ENCODE assay signal across 24 mouse cellular contexts in genomic region chr1:121444147-121444546, GRCm38 (mm10). TPM values are rescaled to one million over a fixed set of nuclear protein-coding genes. Genes with fewer than 3 reads are reported as not detected.
DNase-seq lines count a peak whose midpoint lies in the region; ATAC-seq and TF ChIP-seq lines count a peak whose summit lies in the region.
"Had no signal": no experiment of that assay in that cellular context is flagged by ENCODE, and none has a peak within 500 bp of the region (broad histone marks: within the 10 kb centered on the region; RNA-seq: fewer than 3 reads in every experiment).

No protein-coding gene starts in this region.

- no peaks in the 10 kb centered on the region for H3K9me3 ChIP-seq in liver, embryonic 11.5 days (ENCODE audit: control insufficient read depth, low read length)
- no peaks in the 10 kb centered on the region for H3K9me3 ChIP-seq in liver, postnatal 0 days (ENCODE audit: low read length)
- no peaks in the 10 kb centered on the region for H3K9me3 ChIP-seq in MEL (replicated peaks; ENCODE audit: insufficient read depth, low read length)
- H3K9me3 ChIP-seq in liver, embryonic 13.5 days (replicated peaks), result no peaks in the 10 kb centered on the region
- H3K9me3 ChIP-seq: embryonic facial prominence, embryonic 10.5 days; embryonic facial prominence, embryonic 12.5 days; forebrain, embryonic 13.5 days; forebrain, embryonic 15.5 days; G1E had no signal

- DNase-seq in liver, embryonic 11.5 days (ENCODE audit: low spot score), result no peak
- DNase-seq in liver, postnatal 0 days, result no peak
- peak; percentile 19 for DNase-seq in MEL (ENCODE audit: low read depth, low spot score)
- no peak for DNase-seq in liver, embryonic 13.5 days
- no peak for DNase-seq in right cerebral cortex, postnatal 4 days
- no peak for DNase-seq in heart, postnatal 14 days
- no peak for DNase-seq in left cerebral cortex, postnatal 4 days
- DNase-seq: adrenal gland, adult 2 months; adrenal gland, postnatal 10 days; adrenal gland, postnatal 25 days; B cell, adult 2 months; cerebellum, adult 11-12 months; cerebellum, adult 2 months; cerebellum, adult 9-10 months; cerebellum, postnatal 10 days; cerebellum, postnatal 25 days had no signal

- H3K4me3 ChIP-seq in liver, embryonic 11.5 days (ENCODE audit: low read depth, low read length), result no peak overlapping the region
- no peak overlapping the region for H3K4me3 ChIP-seq in liver, postnatal 0 days (ENCODE audit: low read depth, low read length)
- no peak overlapping the region for H3K4me3 ChIP-seq in MEL (ENCODE audit: control insufficient read depth in 1 of 2, insufficient read depth in 1 of 2, low read depth in 2 of 2, low read length in 2 of 2)
- no peak overlapping the region for H3K4me3 ChIP-seq in liver, embryonic 13.5 days (replicated peaks)
- H3K4me3 ChIP-seq: embryonic facial prominence, embryonic 10.5 days; embryonic facial prominence, embryonic 12.5 days; forebrain, embryonic 13.5 days; forebrain, embryonic 15.5 days had no signal

- no peaks in the 10 kb centered on the region for H3K27me3 ChIP-seq in liver, embryonic 11.5 days (replicated peaks; ENCODE audit: control insufficient read depth, insufficient read depth, low read length)
- no peaks in the 10 kb centered on the region for H3K27me3 ChIP-seq in liver, postnatal 0 days (ENCODE audit: insufficient read depth, low read length)
- no peaks in the 10 kb centered on the region for H3K27me3 ChIP-seq in MEL (ENCODE audit: control insufficient read depth in 1 of 2, insufficient read depth in 2 of 2, low read length in 2 of 2)
- no peaks in the 10 kb centered on the region for H3K27me3 ChIP-seq in liver, embryonic 13.5 days
- H3K27me3 ChIP-seq: CH12.LX; embryonic facial prominence, embryonic 12.5 days; forebrain, embryonic 13.5 days; forebrain, embryonic 15.5 days had no signal

- no peak for TF ChIP-seq POLR2A in MEL (IDR thresholded peaks at IDR 0.05; ENCODE audit: control insufficient read depth in 1 of 2, insufficient read depth in 1 of 2, low read depth in 1 of 2, low read length in 2 of 2, poor library complexity in 1 of 2)

- no peaks in the 10 kb centered on the region for H3K79me2 ChIP-seq in MEL (ENCODE audit: control insufficient read depth, insufficient read depth, low read length, poor library complexity)

- intact Hi-C loops in heart, postnatal 14 days (cut with DNase I), result loop anchor here (5.0 kb wide), 1 partner anchor 43 kb away; no protein-coding TSS in a partner anchor
- intact Hi-C loops in left cerebral cortex, postnatal 4 days (cut with DNase I), result no loop called here

- no peak for TF ChIP-seq RAD21 in MEL (IDR thresholded peaks at IDR 0.05; ENCODE audit: low read depth, low read length)

- no peak overlapping the region for H3K4me2 ChIP-seq in liver, embryonic 11.5 days
- H3K4me2 ChIP-seq in liver, postnatal 0 days (ENCODE audit: low read depth, low read length), result no peak overlapping the region
- no peak overlapping the region for H3K4me2 ChIP-seq in liver, embryonic 13.5 days
- H3K4me2 ChIP-seq: embryonic facial prominence, embryonic 12.5 days; forebrain, embryonic 13.5 days; forebrain, embryonic 15.5 days had no signal

- TF ChIP-seq CTCF in liver, postnatal 0 days (IDR thresholded peaks at IDR 0.05; ENCODE audit: low read depth), result no peak
- no peak for TF ChIP-seq CTCF in MEL (IDR thresholded peaks at IDR 0.05 in 2 of 3, conservative IDR thresholded peaks at IDR 0.05 in 1 of 3; ENCODE audit: control insufficient read depth in 1 of 3, insufficient read depth in 1 of 3, low read depth in 2 of 3, low read length in 3 of 3, poor library complexity in 1 of 3, severe bottlenecking in 1 of 3)

- H3K9ac ChIP-seq in liver, embryonic 11.5 days (ENCODE audit: low read depth, low read length), result no peak overlapping the region
- no peak overlapping the region for H3K9ac ChIP-seq in liver, postnatal 0 days (replicated peaks)
- H3K9ac ChIP-seq in MEL (ENCODE audit: control insufficient read depth, low read depth, low read length, poor library complexity, severe bottlenecking), result no peak overlapping the region
- H3K9ac ChIP-seq in liver, embryonic 13.5 days, result no peak overlapping the region
- H3K9ac ChIP-seq: embryonic facial prominence, embryonic 12.5 days; forebrain, embryonic 13.5 days; forebrain, embryonic 15.5 days had no signal

- H3K36me3 ChIP-seq in liver, embryonic 11.5 days (ENCODE audit: control insufficient read depth, insufficient read depth, low read length), result peaks cover 5% of the 10 kb centered on the region
- H3K36me3 ChIP-seq in liver, postnatal 0 days (replicated peaks; ENCODE audit: insufficient read depth, low read length), result peaks cover 55% of the 10 kb centered on the region
- peaks cover 0 to 12% of the 10 kb centered on the region in 2 experiments; a peak in 2 of 4 replicates for H3K36me3 ChIP-seq in MEL (ENCODE audit: control insufficient read depth in 1 of 2, insufficient read depth in 2 of 2, low read length in 2 of 2)
- H3K36me3 ChIP-seq in liver, embryonic 13.5 days, result peaks cover 64% of the 10 kb centered on the region

- H3K4me1 ChIP-seq in liver, embryonic 11.5 days (replicated peaks; ENCODE audit: control insufficient read depth, insufficient read depth, low read length), result no peaks in the 10 kb centered on the region
- no peaks in the 10 kb centered on the region for H3K4me1 ChIP-seq in liver, postnatal 0 days (ENCODE audit: insufficient read depth)
- peaks cover 0 to 6% of the 10 kb centered on the region in 2 experiments; a peak in 2 of 4 replicates for H3K4me1 ChIP-seq in MEL (ENCODE audit: control insufficient read depth in 1 of 2, insufficient read depth in 2 of 2, low read length in 2 of 2)
- peaks cover 4% of the 10 kb centered on the region; the same call in 1 of the 2 replicates for H3K4me1 ChIP-seq in liver, embryonic 13.5 days (replicated peaks)
- H3K4me1 ChIP-seq: embryonic facial prominence, embryonic 10.5 days; embryonic facial prominence, embryonic 12.5 days; forebrain, embryonic 13.5 days; forebrain, embryonic 15.5 days had no signal

- 67% methylated on average over 6 of the region's 6 CpGs for WGBS in liver, embryonic 11.5 days
- WGBS in liver, postnatal 0 days (ENCODE audit: insufficient replicate concordance), result 63% methylated on average over 6 of the region's 6 CpGs
- 45% methylated on average over 6 of the region's 6 CpGs for WGBS in liver, embryonic 13.5 days (ENCODE audit: insufficient replicate concordance)

- TF ChIP-seq EP300 in liver, postnatal 0 days (IDR thresholded peaks at IDR 0.05; ENCODE audit: low read depth), result no peak
- peak; percentile 51 to 65 for TF ChIP-seq EP300 in MEL (IDR thresholded peaks at IDR 0.05; ENCODE audit: low read depth in 1 of 2, low read length in 2 of 2)

- H3K27ac ChIP-seq in liver, embryonic 11.5 days (ENCODE audit: low read depth, low read length), result no peak overlapping the region
- no peak overlapping the region for H3K27ac ChIP-seq in liver, postnatal 0 days (ENCODE audit: low read depth)
- H3K27ac ChIP-seq in MEL (ENCODE audit: control insufficient read depth, low read depth, low read length), result no peak overlapping the region
- no peak overlapping the region for H3K27ac ChIP-seq in liver, embryonic 13.5 days
- H3K27ac ChIP-seq: embryonic facial prominence, embryonic 10.5 days; embryonic facial prominence, embryonic 12.5 days; forebrain, embryonic 13.5 days; forebrain, embryonic 15.5 days had no signal

- ATAC-seq in liver, embryonic 11.5 days (replicated peaks; ENCODE audit: low FRiP score), result peak; percentile 48; the same call in 1 of the 2 replicates
- no peak for ATAC-seq in liver, postnatal 0 days
- peak; percentile 54; the same call in 1 of the 2 replicates for ATAC-seq in liver, embryonic 13.5 days (ENCODE audit: low read depth)
- ATAC-seq in megakaryocyte progenitor cell, adult 5-6 weeks (replicated peaks; ENCODE audit: poor library complexity), result peak; percentile 54
- ATAC-seq: CD4-positive, CD25-positive, alpha-beta regulatory T cell, adult 4 months; forebrain, embryonic 13.5 days; forebrain, embryonic 15.5 days had no signal

TF ChIP-seq in MEL, 35 proteins besides CTCF, POLR2A, EP300 and RAD21:
- TF ChIP-seq GATA1 (IDR thresholded peaks at IDR 0.05; ENCODE audit: low read depth, low read length) (0 out of 2 replicates have a peak, but pooled peaks have one; percentile 7), SIN3A (IDR thresholded peaks at IDR 0.05; ENCODE audit: low read length) (peak; percentile 36; the same call in 1 of the 2 replicates), KAT2A (conservative IDR thresholded peaks at IDR 0.05; ENCODE audit: low read depth, low read length) (no peak), POLR2AphosphoS2 (IDR thresholded peaks at IDR 0.05; ENCODE audit: low read length) (no peak), ETS1 (IDR thresholded peaks at IDR 0.05; ENCODE audit: low read depth, low read length) (peak; percentile 53; the same call in 1 of the 2 replicates), RCOR1 (IDR thresholded peaks at IDR 0.05; ENCODE audit: low read depth, low read length) (peak; percentile 44; the same call in 1 of the 2 replicates), ZC3H11A (IDR thresholded peaks at IDR 0.05; ENCODE audit: low read depth, low read length) (no peak), MYC (IDR thresholded peaks at IDR 0.05; ENCODE audit: low read depth, low read length) (no peak), USF1 (IDR thresholded peaks at IDR 0.05; ENCODE audit: low read depth, low read length) (peak; percentile 46; the same call in 1 of the 2 replicates), NELFE (IDR thresholded peaks at IDR 0.05; ENCODE audit: low read depth, low read length) (no peak), BHLHE40 (IDR thresholded peaks at IDR 0.05; ENCODE audit: borderline replicate concordance, low read depth, low read length) (peak; percentile 88), MAX (IDR thresholded peaks at IDR 0.05; ENCODE audit: low read length) (no peak), TCF12 (IDR thresholded peaks at IDR 0.05; ENCODE audit: low read depth, low read length) (peak; percentile 71)

RNA-seq across cellular contexts. Expression of gene Ccdc93, which starts 13.3 kb away (rescaled TPM):
- polyA plus RNA-seq in liver, embryonic 11.5 days (2014; fragmentation: Nextera tagmentation; extraction: Ambion mirVana), result 9.2 and 10.1 TPM in 2 replicates
- 2.9 and 3.1 TPM in 2 replicates for polyA plus RNA-seq in liver, postnatal 0 days (2015; fragmentation: Nextera tagmentation; extraction: Ambion mirVana)
- total RNA-seq in MEL (2012; rRNA removed), result 18.0 and 21.3 TPM in 2 replicates
- 10 to 100 TPM in 1 of 2 experiments, not detected in 1; 21.5 TPM for polyA plus RNA-seq in MEL (2012; ENCODE audit: insufficient read depth in 1 of 2, insufficient read length in 2 of 2, low read depth in 1 of 2, low replicate concordance in 2 of 2, missing spikeins in 1 of 2)
- polyA plus RNA-seq in liver, embryonic 13.5 days (2015; fragmentation: Nextera tagmentation; extraction: Ambion mirVana), result 3.7 TPM in 2 replicates
- total RNA-seq in megakaryocyte progenitor cell, adult 5-6 weeks (2015), result 13.3 and 17.0 TPM in 2 replicates
- total RNA-seq in megakaryocyte progenitor cell, adult 5-6 weeks (2017), result 26.3 and 31.4 TPM in 2 replicates
- 10 to 100 TPM; 14.3 to 15.9 TPM for total RNA-seq in heart, postnatal 14 days (2021)
- 10 to 100 TPM; 28.8 to 30.6 TPM for total RNA-seq in left cerebral cortex, postnatal 4 days (2021)
